Mouse (Mus musculus): ENCODE data around the gene Pex6. TPM values are rescaled to one million over a fixed set of nuclear protein-coding genes. Genes with fewer than 3 reads are reported as not detected.
A peak's percentile ranks its signal among the peaks of the same experiment; 100 is the strongest.
"Not testable (repeated sequence)": the region's sequence is repeated elsewhere in the genome, so short reads cannot be mapped to it uniquely, and the experiment has no call there.

The Pex6 gene
- polyA plus RNA-seq, 1 experiment from 2014 or later, result 28.2 TPM

- Histone ChIP-seq H3K27ac (no peak overlapping the region), H3K9ac (no peak overlapping the region), H3K27me3 (replicated peaks) (no peaks in the 10 kb centered on the region), H3K36me3 (replicated peaks) (peaks cover 2% of the 10 kb centered on the region; the same call in 1 of the 2 replicates), H3K4me3 (no peak overlapping the region), H3K4me1 (peaks cover 19% of the 10 kb centered on the region), H3K9me3 (no peaks in the 10 kb centered on the region), H3K4me2 (no peak overlapping the region)
- no peak for ATAC-seq (replicated peaks)
- WGBS, result 92% methylated on average over 2 of the region's 2 CpGs
Measured at GRCm38 (mm10) chr17:46747806-46748205, 36.5 kb downstream of the Pex6 start.

- no peak overlapping the region for H3K4me3 ChIP-seq
- no peak for ATAC-seq (replicated peaks)
- 91% methylated on average over 5 of the region's 5 CpGs for WGBS
Measured at GRCm38 (mm10) chr17:46749282-46749681, 38.0 kb downstream of the Pex6 start.

GRCm38 (mm10) chr17:46750580-46750979, 39.3 kb downstream of the Pex6 start:
- ATAC-seq (replicated peaks), result no peak
- peak overlapping the region; percentile 85; the same call in 1 of the 2 replicates for H3K27ac ChIP-seq
- 0 out of 2 replicates have a peak overlapping the region, but pooled peaks have one; percentile 67 for H3K9ac ChIP-seq
- H3K4me1 ChIP-seq, result peaks cover 20% of the 10 kb centered on the region
- peak overlapping the region; percentile 76 for H3K4me2 ChIP-seq
- whole genome bisulfite sequencing, result 89% methylated on average over 4 of the region's 4 CpGs
- no peaks in the 10 kb centered on the region for H3K36me3 ChIP-seq (replicated peaks)
- no peaks in the 10 kb centered on the region for H3K27me3 ChIP-seq (replicated peaks)
- H3K9me3 ChIP-seq, result no peaks in the 10 kb centered on the region
- peak overlapping the region; percentile 62 for H3K4me3 ChIP-seq

More at GRCm38 (mm10) chr17:46749282-46749681, 38.0 kb downstream of the Pex6 start:
- Histone ChIP-seq H3K4me1 (peaks cover 20% of the 10 kb centered on the region), H3K27me3 (replicated peaks) (no peaks in the 10 kb centered on the region), H3K9ac (no peak overlapping the region), H3K9me3 (no peaks in the 10 kb centered on the region), H3K27ac (no peak overlapping the region), H3K36me3 (replicated peaks) (no peaks in the 10 kb centered on the region), H3K4me2 (no peak overlapping the region)

- ATAC-seq (replicated peaks), result no peak
- Histone ChIP-seq H3K4me1 (peaks cover 20% of the 10 kb centered on the region), H3K9me3 (no peaks in the 10 kb centered on the region), H3K9ac (peak overlapping the region; percentile 67), H3K4me3 (peak overlapping the region; percentile 62), H3K27ac (peak overlapping the region; percentile 85), H3K27me3 (replicated peaks) (no peaks in the 10 kb centered on the region), H3K36me3 (replicated peaks) (no peaks in the 10 kb centered on the region), H3K4me2 (peak overlapping the region; percentile 76)
- 21% methylated on average over 16 of the region's 16 CpGs for WGBS
Measured at GRCm38 (mm10) chr17:46751056-46751793, 40.0 kb downstream of the Pex6 start.

- Histone ChIP-seq H3K4me3 (peak within 1 kb of the TSS; percentile 62), H3K27me3 (replicated peaks) (no peaks in the 10 kb centered on the region), H3K4me2 (peak within 1 kb of the TSS; percentile 76), H3K9ac (peak within 1 kb of the TSS; percentile 67), H3K9me3 (no peaks in the 10 kb centered on the region), H3K27ac (peak within 1 kb of the TSS; percentile 85), H3K4me1 (peaks cover 20% of the 10 kb centered on the region), H3K36me3 (replicated peaks) (no peaks in the 10 kb centered on the region)
- ATAC-seq (replicated peaks), result peak; percentile 99
- 0% methylated on average over 54 of the region's 58 CpGs for WGBS
Measured at GRCm38 (mm10) chr17:46751794-46752556, 40.7 kb downstream of the Pex6 start, which contains the start of gene Cnpy3. Gene Cnpy3, minus strand, starts transcription at chr17:46752214.

GRCm38 (mm10) chr17:46758753-46759152, 47.5 kb downstream of the Pex6 start:
- Histone ChIP-seq H3K27ac (no peak overlapping the region), H3K9ac (no peak overlapping the region), H3K4me2 (no peak overlapping the region), H3K36me3 (replicated peaks) (no peaks in the 10 kb centered on the region), H3K4me1 (no peaks in the 10 kb centered on the region), H3K4me3 (no peak overlapping the region), H3K9me3 (no peaks in the 10 kb centered on the region), H3K27me3 (replicated peaks) (no peaks in the 10 kb centered on the region)
- WGBS, result 85% methylated on average over 12 of the region's 12 CpGs
- ATAC-seq (replicated peaks), result no peak

- H3K4me3 ChIP-seq, result no peak within 1 kb of the TSS
- no peaks in the 10 kb centered on the region for H3K27me3 ChIP-seq (replicated peaks)
- no peaks in the 10 kb centered on the region for H3K36me3 ChIP-seq (replicated peaks)
- no peak within 1 kb of the TSS for H3K4me2 ChIP-seq
- no peaks in the 10 kb centered on the region for H3K4me1 ChIP-seq
- ATAC-seq (replicated peaks), result no peak
- no peak within 1 kb of the TSS for H3K27ac ChIP-seq
- no peaks in the 10 kb centered on the region for H3K9me3 ChIP-seq
- H3K9ac ChIP-seq, result no peak within 1 kb of the TSS
- 66% methylated on average over 2 of the region's 2 CpGs for WGBS
Measured at GRCm38 (mm10) chr17:46763544-46763943, 52.3 kb downstream of the Pex6 start, which contains the start of gene Ptcra. Gene Ptcra, minus strand, starts transcription at chr17:46763712.

- not testable (repeated sequence) for H3K4me3 ChIP-seq; H3K4me2 ChIP-seq; H3K9ac ChIP-seq; ATAC-seq (replicated peaks); H3K9me3 ChIP-seq; H3K36me3 ChIP-seq (replicated peaks); H3K27ac ChIP-seq; H3K27me3 ChIP-seq (replicated peaks); H3K4me1 ChIP-seq
- WGBS, result 67% methylated on average over 9 of the region's 9 CpGs
Measured at GRCm38 (mm10) chr17:46764916-46765315, 53.7 kb downstream of the Pex6 start.

GRCm38 (mm10) chr17:46767868-46768267, 56.6 kb downstream of the Pex6 start:
- Histone ChIP-seq H3K9me3 (no peaks in the 10 kb centered on the region), H3K4me1 (peaks cover 7% of the 10 kb centered on the region), H3K4me3 (no peak overlapping the region), H3K9ac (no peak overlapping the region), H3K27me3 (replicated peaks) (no peaks in the 10 kb centered on the region), H3K36me3 (replicated peaks) (no peaks in the 10 kb centered on the region), H3K4me2 (no peak overlapping the region), H3K27ac (no peak overlapping the region)
- ATAC-seq (replicated peaks), result no peak
- 62% methylated on average over 8 of the region's 8 CpGs for WGBS

GRCm38 (mm10) chr17:46770546-46770945, 59.3 kb downstream of the Pex6 start:
- H3K4me1 ChIP-seq, result peaks cover 23% of the 10 kb centered on the region
- H3K4me2 ChIP-seq, result no peak overlapping the region
- no peaks in the 10 kb centered on the region for H3K27me3 ChIP-seq (replicated peaks)
- H3K9ac ChIP-seq, result no peak overlapping the region
- no peak for ATAC-seq (replicated peaks)
- H3K9me3 ChIP-seq, result no peaks in the 10 kb centered on the region
- H3K4me3 ChIP-seq, result no peak overlapping the region
- H3K27ac ChIP-seq, result no peak overlapping the region
- peaks cover 11% of the 10 kb centered on the region for H3K36me3 ChIP-seq (replicated peaks)
- WGBS, result 90% methylated on average over 11 of the region's 11 CpGs

GRCm38 (mm10) chr17:46771025-46771424, 59.8 kb downstream of the Pex6 start:
- Histone ChIP-seq H3K27ac (no peak overlapping the region), H3K4me1 (peaks cover 23% of the 10 kb centered on the region), H3K27me3 (replicated peaks) (no peaks in the 10 kb centered on the region), H3K4me2 (no peak overlapping the region), H3K9ac (no peak overlapping the region), H3K36me3 (replicated peaks) (peaks cover 16% of the 10 kb centered on the region), H3K4me3 (no peak overlapping the region), H3K9me3 (no peaks in the 10 kb centered on the region)
- 81% methylated on average over 4 of the region's 4 CpGs for WGBS
- ATAC-seq (replicated peaks), result no peak

GRCm38 (mm10) chr17:46771616-46772015, 60.4 kb downstream of the Pex6 start:
- no peaks in the 10 kb centered on the region for H3K27me3 ChIP-seq (replicated peaks)
- H3K9ac ChIP-seq, result peak overlapping the region; percentile 83; the same call in 1 of the 2 replicates
- H3K36me3 ChIP-seq (replicated peaks), result peaks cover 22% of the 10 kb centered on the region
- H3K9me3 ChIP-seq, result no peaks in the 10 kb centered on the region
- 64% methylated on average over 17 of the region's 17 CpGs for WGBS
- no peak for ATAC-seq (replicated peaks)
- H3K27ac ChIP-seq, result peak overlapping the region; percentile 84; the same call in 1 of the 2 replicates
- peaks cover 23% of the 10 kb centered on the region for H3K4me1 ChIP-seq
- peak overlapping the region; percentile 97 for H3K4me2 ChIP-seq
- peak overlapping the region; percentile 86 for H3K4me3 ChIP-seq
